Mouse (Mus musculus): ENCODE measurements around the gene Mb.

- no peak for TF ChIP-seq CTCF (IDR thresholded peaks at IDR 0.05; ENCODE audit: control insufficient read depth, insufficient read depth, low read length)
- no peak for TF ChIP-seq POLR2A (IDR thresholded peaks at IDR 0.05; ENCODE audit: borderline replicate concordance, control insufficient read depth, low read depth, low read length)
Observed at GRCm38 (mm10) chr15:77025884-77026583, 24.4 kb downstream of the Mb start.
